Mouse (Mus musculus) layer of hippocampus, postnatal 14 days (tissue): Measurements from ENCODE around the gene Tep1. TPM values are rescaled to one million over a fixed set of nuclear protein-coding genes. Genes with fewer than 3 reads are reported as not detected.

Source experiments
- DNase-seq, 2 experiments: peaks; one replicate each; pipeline ENCODE4 v3.0.0; 2021 to 2022; ENCODE audit warnings: low spot score in 2 of 2, mixed read lengths in 1 of 2
- total RNA-seq, 2 experiments: library from RNA; stranded (reverse); gene quantifications; 2 replicates each; pipeline ENCODE4 v1.2.3; 2021

Gene Tep1
- total RNA-seq, 2 experiments from 2014 or later, result 2.7 to 6.1 TPM

DNA sequence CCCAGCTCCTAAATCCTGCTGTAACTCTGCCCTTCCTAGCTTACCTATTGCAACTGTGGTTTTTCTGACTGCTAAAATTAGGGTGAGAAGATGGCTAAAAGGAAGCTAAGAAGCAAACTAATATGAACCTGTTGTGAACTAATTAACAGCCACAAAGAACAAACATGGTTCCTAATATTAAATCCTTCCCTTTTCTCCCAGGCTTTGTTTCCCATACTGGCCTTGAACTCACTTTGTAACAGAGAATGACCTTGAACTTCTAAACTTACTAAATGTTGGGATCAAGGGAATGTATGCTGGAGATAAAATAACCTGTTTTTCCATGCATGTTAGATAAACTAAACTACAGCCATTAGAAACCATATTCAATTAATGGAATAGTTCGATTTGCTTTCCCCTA, 73.9 kb downstream of the Tep1 start:
- DNase-seq, result no peak

DNA sequence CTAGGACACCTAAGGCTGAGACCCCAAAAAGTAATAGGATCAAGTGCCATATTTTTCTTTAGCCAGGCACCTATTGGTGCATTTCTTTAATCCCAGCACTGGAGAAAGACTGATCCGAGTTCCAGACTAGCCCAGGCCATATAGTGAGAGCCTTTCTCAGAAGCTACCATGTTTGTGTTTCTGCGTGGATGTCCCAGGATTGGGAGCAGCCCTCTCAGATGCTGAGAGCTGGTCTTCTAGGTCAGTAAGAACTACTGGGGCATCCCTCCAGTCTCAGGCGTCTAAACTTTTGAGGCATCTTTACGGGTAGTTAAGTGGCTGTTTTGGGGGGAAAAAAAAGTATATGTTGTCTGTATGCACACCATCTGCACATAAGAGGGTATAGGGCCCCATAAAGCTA, 74.4 kb downstream of the Tep1 start:
- no peak for DNase-seq

DNA sequence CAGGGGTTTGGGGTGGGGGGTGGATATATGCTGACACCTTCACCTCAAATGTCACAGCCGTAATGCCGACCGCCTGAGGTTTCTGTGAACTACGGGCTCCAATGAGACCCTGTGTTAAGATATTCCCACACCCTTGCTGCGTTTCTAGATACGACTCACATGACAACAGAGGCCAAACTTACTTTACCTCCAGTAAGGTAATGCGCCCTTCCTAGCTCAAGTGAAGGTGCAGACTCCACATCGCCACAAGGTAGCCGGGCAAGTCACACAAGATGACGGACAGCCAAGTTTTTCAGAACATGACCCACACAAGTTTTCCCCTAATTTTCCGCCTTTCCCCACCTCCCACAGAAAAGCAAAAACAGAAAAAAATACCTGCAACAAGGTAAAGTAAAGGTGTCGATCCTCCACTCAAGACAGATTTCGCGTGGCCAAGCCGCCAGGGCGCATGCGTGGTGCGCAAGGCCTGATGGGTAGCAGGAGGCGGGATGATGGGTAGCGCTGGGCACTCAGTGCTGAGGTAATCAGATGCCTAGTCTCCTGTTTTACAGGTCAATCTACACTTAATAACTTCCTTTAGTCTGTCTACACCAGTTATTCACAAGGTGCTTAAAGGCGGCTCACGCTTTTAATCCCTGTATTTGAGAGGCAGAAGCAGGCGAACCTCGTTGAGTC, 75.0 kb downstream of the Tep1 start:
- no peak for DNase-seq

DNA sequence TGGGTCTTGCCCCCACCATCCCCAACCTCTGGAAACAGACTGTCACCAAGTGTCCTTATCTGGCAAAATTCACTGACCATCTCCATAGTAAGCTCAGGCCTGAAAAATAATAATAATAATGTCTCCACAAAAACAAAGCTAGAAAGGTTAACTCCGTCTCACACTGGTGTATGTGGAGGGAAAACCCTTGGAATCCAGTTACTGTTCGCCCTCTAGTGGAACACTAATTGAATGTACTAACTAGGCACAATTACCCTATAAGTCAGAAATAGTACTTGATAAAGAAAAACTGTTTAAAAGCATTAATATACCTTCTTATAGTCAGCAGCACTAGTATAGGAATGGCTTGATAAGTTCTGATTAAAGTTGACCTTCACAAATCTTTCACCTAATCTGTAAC, 82.2 kb downstream of the Tep1 start:
- no peak for DNase-seq

DNA sequence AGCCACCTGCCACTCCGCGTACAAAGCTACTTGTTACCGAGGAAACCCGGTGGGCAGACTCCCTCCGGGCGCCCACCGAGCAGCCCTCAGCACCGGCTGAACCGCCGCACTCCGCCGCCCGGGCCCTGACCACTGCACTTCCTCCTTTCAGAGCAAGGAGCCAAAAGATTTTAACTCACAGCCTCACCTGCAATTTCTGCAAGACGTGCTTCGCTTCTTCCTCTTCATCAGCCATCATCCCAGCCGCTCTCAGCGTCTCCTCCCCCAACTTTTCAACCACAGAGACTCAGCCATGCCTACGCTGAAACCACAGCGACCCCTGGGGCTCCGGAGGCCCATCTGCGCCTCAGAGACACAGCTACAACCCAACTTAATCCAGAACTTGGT, 85.1 kb downstream of the Tep1 start, which contains the start of gene Ttc5:
Ttc5 (minus strand) TSS at position 269 of the 387 bp plus-strand sequence.
- peak; percentile 92 to 93 for DNase-seq

DNA sequence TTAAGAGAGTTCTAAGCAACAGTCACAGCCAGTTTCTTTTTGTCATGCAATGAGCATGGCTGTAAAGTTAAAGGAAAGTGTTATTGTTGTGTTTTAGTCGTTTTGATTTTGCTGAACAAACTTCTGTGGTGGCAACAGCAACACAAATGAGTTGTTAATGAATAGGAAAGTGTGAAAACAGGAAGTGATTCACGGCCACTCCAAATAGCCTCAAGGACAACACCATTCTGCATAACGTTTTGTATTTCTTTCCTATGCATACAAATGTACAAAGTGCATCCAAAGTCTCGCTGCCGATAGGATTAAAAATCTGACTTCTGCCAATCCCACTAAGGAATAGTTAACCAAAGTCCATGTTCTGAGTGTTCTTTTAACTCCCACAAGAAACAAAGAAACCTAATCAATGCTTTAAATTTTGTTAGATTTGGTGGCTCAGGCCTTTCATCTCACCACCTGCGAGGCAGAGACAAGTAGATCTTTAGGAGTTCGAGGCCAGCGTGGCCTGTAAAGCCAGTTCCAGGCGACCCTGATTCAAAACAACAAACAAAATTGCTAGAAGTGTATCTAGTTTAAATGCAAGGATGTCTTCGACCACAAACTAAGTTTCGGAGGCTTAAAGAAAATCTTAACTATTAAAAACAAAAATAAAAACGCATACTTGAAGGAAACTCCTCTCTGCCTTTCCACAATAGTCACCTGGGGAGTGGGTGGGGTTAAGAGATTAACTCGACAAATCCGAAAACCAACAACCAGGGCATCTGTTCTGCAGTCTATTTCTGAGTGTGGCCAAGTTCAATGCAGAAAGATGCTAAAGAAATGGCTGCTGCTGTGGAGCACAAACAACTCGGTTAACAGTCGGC, 85.7 kb downstream of the Tep1 start:
- no peak for DNase-seq

DNA sequence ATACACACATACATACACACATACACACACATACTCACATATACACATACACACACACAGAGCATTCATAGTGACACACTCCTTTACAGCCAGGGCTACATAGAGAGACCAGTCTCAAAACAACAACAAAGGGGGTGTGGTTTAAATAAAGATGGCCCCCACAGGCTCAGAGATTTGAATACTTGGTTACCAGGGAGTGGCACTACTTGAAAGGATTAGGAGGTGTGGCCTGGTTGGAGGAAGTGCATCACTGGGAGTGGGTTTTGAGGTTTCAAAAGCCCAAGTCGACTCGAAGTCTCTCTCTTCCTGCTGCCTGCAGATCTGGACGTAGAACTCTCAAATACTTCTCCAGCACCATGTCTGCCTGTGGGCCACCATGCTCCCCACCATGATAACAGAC, 88.2 kb downstream of the Tep1 start:
- DNase-seq, result no peak

Other genes starting within 250 kb of the Tep1 start
- gene Olfr745, start 231.2 kb downstream of the Tep1 start, total RNA-seq, result not detected
- gene Olfr746, start 223.5 kb downstream of the Tep1 start, total RNA-seq, result not detected
- gene Olfr747, start 177.4 kb downstream of the Tep1 start, total RNA-seq, result not detected
- gene Olfr748, start 163.2 kb downstream of the Tep1 start, total RNA-seq, result not detected
- gene Olfr749, start 125.5 kb downstream of the Tep1 start, total RNA-seq, result not detected
- gene Ttc5, start 85.0 kb downstream of the Tep1 start, total RNA-seq, result 10 to 100 TPM; 66.0 to 67.9 TPM
- 1 to 10 TPM in 1 of 2 experiments, under 1 TPM in 1; 0.28 to 1.9 TPM for gene Ccnb1ip1, start 62.8 kb downstream of the Tep1 start, total RNA-seq
- gene Parp2, start 62.7 kb downstream of the Tep1 start, total RNA-seq, result 10 to 100 TPM; 21.6 to 30.1 TPM
- gene Klhl33, start 26.9 kb upstream of the Tep1 start, total RNA-seq, result 1 to 10 TPM; 2.4 to 2.5 TPM
- gene Osgep, start 54.3 kb upstream of the Tep1 start, total RNA-seq, result 10 to 100 TPM; 30.9 to 42.8 TPM
- 10 to 100 TPM; 66.3 to 71.3 TPM for gene Apex1, start 54.4 kb upstream of the Tep1 start, total RNA-seq
- gene Pip4p1, start 60.3 kb upstream of the Tep1 start, total RNA-seq, result 10 to 100 TPM; 77.4 to 86.4 TPM
- gene Pnp, start 60.5 kb upstream of the Tep1 start, total RNA-seq, result 10 to 100 TPM; 11.8 to 14.8 TPM
- 10 to 100 TPM; 11.5 to 20.3 TPM for gene Gm49342, start 74.0 kb upstream of the Tep1 start, total RNA-seq
- under 1 TPM; 0.52 to 0.92 TPM for gene Pnp2, start 85.4 kb upstream of the Tep1 start, total RNA-seq
- gene Rnase10, start 137.2 kb upstream of the Tep1 start, total RNA-seq, result under 1 TPM; 0.24 to 0.35 TPM
- gene Rnase9, start 171.3 kb upstream of the Tep1 start, total RNA-seq, result not detected
- gene Rnase11, start 179.6 kb upstream of the Tep1 start, total RNA-seq, result not detected
- not detected for gene Rnase12, start 187.1 kb upstream of the Tep1 start, total RNA-seq
- gene Olfr750, start 203.9 kb upstream of the Tep1 start, total RNA-seq, result not detected
- 10 to 100 TPM; 19.8 to 20.8 TPM for gene Rnase4, start 220.5 kb upstream of the Tep1 start, total RNA-seq
- gene Ang, start 220.6 kb upstream of the Tep1 start, total RNA-seq, result 1 to 10 TPM; 4.7 to 5.6 TPM
- gene Eddm3b, start 243.9 kb upstream of the Tep1 start, total RNA-seq, result not detected